Mouse (Mus musculus): ENCODE data around the gene Olfr1432.
"Not testable (repeated sequence)": the region's sequence is repeated elsewhere in the genome, so short reads cannot be mapped to it uniquely, and the experiment has no call there.

Gene Olfr1432

GRCm38 (mm10) chr19:12232496-12232895, at the start of gene Olfr1432:
Gene Olfr1432, minus strand, starts transcription at chr19:12232596.
- DNase-seq: not testable (repeated sequence)

GRCm38 (mm10) chr19:12279554-12279953, 47.2 kb upstream of the Olfr1432 start, which contains the start of gene Olfr1434:
Gene Olfr1434, plus strand, starts transcription at chr19:12279854.
- DNase-seq: no peak

- no peak for DNase-seq
These were observed 28.3 kb upstream of the Olfr1432 start, which contains the start of gene Olfr235 for GRCm38 (mm10) chr19:12260732-12261131. Gene Olfr235, plus strand, starts transcription at chr19:12261032.

DNA sequence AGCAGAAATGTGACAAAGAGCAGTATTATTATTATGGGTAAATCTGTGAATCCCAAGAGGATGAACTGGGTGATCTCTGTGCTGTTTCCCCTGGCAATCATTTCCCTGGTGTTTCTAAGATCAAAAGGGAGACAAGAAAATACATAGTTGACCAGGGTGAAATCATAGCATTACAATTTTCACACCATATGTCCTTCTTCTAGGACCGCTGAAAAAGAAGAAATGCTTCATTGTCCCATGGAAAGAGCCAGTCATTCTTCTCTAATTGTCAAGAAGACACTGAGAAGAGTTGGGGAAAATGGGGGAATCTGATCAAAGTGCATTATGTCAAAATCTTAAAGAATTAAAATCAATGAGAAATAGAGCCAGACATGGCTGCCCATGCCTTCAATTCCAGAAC, 9.2 kb upstream of the Olfr1432 start, which contains the start of gene Olfr262:
Gene Olfr262 (minus strand): TSS at position 101 of the 400 bp plus-strand sequence.
- no peak for DNase-seq

- DNase-seq: no peak
These were observed 32.1 kb downstream of the Olfr1432 start, which contains the start of gene Olfr1431 for GRCm38 (mm10) chr19:12200334-12200733. Gene Olfr1431, plus strand, starts transcription at chr19:12200634.

GRCm38 (mm10) chr19:12199076-12199475, 33.3 kb downstream of the Olfr1432 start:
- DNase-seq: not testable (repeated sequence)
